Mouse (Mus musculus): Measurements from ENCODE around the gene Eif4a1. TPM values are rescaled to one million over a fixed set of nuclear protein-coding genes. Genes with fewer than 3 reads are reported as not detected.
A peak's percentile ranks its signal among the peaks of the same experiment; 100 is the strongest.

The Eif4a1 gene
- polyA plus RNA-seq, 1 experiment from 2014 or later: 587 TPM

DNA sequence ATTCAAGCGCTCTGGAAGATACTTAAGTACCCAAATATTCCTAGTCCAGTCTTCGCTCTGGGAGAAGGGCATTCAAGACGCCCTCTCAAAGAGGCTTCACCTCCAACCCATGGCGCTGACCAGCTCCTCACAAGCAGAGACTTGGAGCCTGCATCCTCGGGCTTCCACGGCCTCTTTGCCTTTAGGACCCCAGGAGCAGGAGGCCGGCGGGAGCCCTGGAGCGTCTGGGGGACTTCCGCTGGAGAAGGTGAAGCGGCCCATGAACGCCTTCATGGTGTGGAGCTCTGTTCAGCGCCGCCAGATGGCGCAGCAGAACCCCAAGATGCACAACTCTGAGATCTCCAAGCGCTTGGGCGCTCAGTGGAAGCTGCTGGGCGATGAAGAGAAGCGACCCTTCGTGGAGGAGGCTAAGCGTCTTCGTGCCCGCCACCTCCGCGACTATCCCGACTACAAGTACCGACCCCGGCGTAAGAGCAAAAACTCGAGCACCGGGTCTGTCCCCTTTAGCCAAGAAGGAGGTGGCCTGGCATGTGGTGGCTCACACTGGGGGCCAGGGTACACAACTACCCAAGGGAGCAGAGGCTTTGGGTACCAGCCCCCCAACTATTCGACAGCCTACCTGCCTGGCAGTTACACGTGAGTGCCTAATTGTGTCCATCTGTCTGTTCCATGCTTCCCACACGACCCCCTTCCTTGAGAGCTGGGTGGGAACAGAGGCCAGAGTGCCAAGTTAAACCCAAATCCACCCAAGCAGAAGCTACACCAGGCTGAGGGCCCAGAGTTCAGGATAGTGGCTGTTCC is 16.8 kb downstream of the Eif4a1 start, which contains the start of gene Sox15:
Gene Sox15, plus strand, starts transcription at position 51 of the 801 bp plus-strand sequence.
- no peaks in the 10 kb centered on the region for H3K27me3 ChIP-seq (ENCODE audit: insufficient read depth, low read length)
- no peaks in the 10 kb centered on the region for H3K9me3 ChIP-seq (ENCODE audit: low read length)
- peak within 1 kb of the TSS; percentile 32; the same call in 1 of the 2 replicates for H3K4me2 ChIP-seq (replicated peaks; ENCODE audit: low read depth, low read length)
- peak within 1 kb of the TSS; percentile 57; the same call in 1 of the 2 replicates for H3K27ac ChIP-seq (ENCODE audit: low read length)
- H3K36me3 ChIP-seq (ENCODE audit: insufficient read depth, low read length): peaks cover 62% of the 10 kb centered on the region
- WGBS: 18% methylated on average over 34 of the region's 34 CpGs
- H3K9ac ChIP-seq (replicated peaks; ENCODE audit: low read length): peak within 1 kb of the TSS; percentile 50
- peak; percentile 87 for ATAC-seq (ENCODE audit: low FRiP score, low TSS enrichment)
- peaks cover 18% of the 10 kb centered on the region for H3K4me1 ChIP-seq (ENCODE audit: insufficient read depth, low read length)
- H3K4me3 ChIP-seq (ENCODE audit: low read length): peak within 1 kb of the TSS; percentile 18; the same call in 1 of the 2 replicates

DNA sequence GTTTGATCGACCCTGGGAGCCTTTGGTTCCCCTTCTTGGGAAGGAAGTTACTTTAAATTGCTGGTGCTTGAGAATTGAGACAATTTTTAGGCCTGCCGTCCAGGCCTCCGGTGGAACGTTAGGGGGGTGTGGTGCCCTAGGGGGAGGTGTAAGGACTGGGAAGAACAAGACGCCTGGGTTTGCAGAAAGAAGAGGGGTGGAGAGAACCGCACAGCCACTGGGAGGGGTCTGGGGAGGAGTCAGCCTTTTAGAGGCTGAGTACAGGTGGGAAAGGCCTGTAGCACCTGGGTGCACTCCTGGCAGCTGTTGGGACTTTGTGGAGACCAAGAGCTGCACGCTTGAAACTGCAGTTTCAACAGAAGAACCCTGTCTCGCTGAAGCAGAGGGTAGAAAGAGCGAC is 17.5 kb downstream of the Eif4a1 start:
- no peak for ATAC-seq (ENCODE audit: low FRiP score, low TSS enrichment)
- Histone ChIP-seq H3K4me3 (ENCODE audit: low read length) (no peak overlapping the region), H3K9ac (replicated peaks; ENCODE audit: low read length) (no peak overlapping the region), H3K4me2 (replicated peaks; ENCODE audit: low read depth, low read length) (no peak overlapping the region), H3K9me3 (ENCODE audit: low read length) (no peaks in the 10 kb centered on the region), H3K36me3 (ENCODE audit: insufficient read depth, low read length) (peaks cover 69% of the 10 kb centered on the region), H3K27me3 (ENCODE audit: insufficient read depth, low read length) (no peaks in the 10 kb centered on the region), H3K4me1 (ENCODE audit: insufficient read depth, low read length) (peaks cover 18% of the 10 kb centered on the region), H3K27ac (ENCODE audit: low read length) (peak overlapping the region; percentile 57; the same call in 1 of the 2 replicates)
- WGBS: 32% methylated on average over 9 of the region's 9 CpGs

DNA sequence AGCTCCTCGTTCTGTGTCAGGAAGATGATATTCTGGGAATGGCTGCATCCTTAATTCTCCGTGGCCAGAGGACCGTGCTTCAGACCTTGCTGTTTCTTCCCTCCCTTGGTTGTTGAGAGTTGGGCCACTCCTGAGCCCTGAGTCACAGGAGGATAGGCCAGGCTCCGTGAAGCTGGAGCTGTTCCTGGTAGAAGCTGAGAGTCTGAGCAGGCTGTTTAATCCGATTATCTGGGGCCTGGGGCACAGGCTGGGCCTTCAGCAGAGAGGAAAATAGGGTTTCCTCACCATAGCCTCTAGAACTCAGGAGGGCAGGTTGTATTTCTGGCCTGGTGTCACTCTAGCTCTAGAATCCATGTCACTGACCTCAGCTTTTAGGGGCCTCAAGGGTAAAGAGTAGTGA is 18.8 kb downstream of the Eif4a1 start:
- 67% methylated on average over 5 of the region's 5 CpGs for WGBS
- Histone ChIP-seq H3K27ac (ENCODE audit: low read length) (0 out of 2 replicates have a peak overlapping the region, but pooled peaks have one; percentile 14), H3K4me2 (replicated peaks; ENCODE audit: low read depth, low read length) (no peak overlapping the region), H3K4me1 (ENCODE audit: insufficient read depth, low read length) (peaks cover 18% of the 10 kb centered on the region), H3K27me3 (ENCODE audit: insufficient read depth, low read length) (no peaks in the 10 kb centered on the region), H3K9me3 (ENCODE audit: low read length) (no peaks in the 10 kb centered on the region), H3K4me3 (ENCODE audit: low read length) (no peak overlapping the region), H3K36me3 (ENCODE audit: insufficient read depth, low read length) (peaks cover 71% of the 10 kb centered on the region), H3K9ac (replicated peaks; ENCODE audit: low read length) (no peak overlapping the region)
- no peak for ATAC-seq (ENCODE audit: low FRiP score, low TSS enrichment)

DNA sequence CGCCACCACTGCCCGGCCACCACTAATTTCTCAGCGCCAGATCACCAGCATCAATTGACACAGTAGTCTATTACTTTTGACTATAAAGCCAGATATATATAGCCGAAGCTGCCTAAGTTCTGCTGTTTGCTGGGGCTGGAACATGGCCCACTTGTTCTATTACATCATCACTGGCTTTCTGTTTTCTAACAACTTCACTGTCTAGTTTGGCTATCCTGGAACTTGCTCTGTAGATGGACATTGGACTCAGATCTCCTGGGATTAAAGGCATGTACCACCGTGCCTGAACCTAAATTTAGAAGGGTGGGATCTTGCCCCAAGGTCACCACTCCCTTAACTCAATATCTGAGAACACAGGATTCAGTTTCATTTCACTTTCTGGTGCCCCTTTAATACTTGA is 26.4 kb downstream of the Eif4a1 start:
- H3K4me3 ChIP-seq (ENCODE audit: low read length): no peak overlapping the region
- WGBS: 90% methylated on average over 5 of the region's 5 CpGs
- H3K4me1 ChIP-seq (ENCODE audit: insufficient read depth, low read length): no peaks in the 10 kb centered on the region
- H3K27ac ChIP-seq (ENCODE audit: low read length): no peak overlapping the region
- H3K27me3 ChIP-seq (ENCODE audit: insufficient read depth, low read length): no peaks in the 10 kb centered on the region
- no peak overlapping the region for H3K4me2 ChIP-seq (replicated peaks; ENCODE audit: low read depth, low read length)
- peaks cover 76% of the 10 kb centered on the region for H3K36me3 ChIP-seq (ENCODE audit: insufficient read depth, low read length)
- no peak overlapping the region for H3K9ac ChIP-seq (replicated peaks; ENCODE audit: low read length)
- no peak for ATAC-seq (ENCODE audit: low FRiP score, low TSS enrichment)
- no peaks in the 10 kb centered on the region for H3K9me3 ChIP-seq (ENCODE audit: low read length)

DNA sequence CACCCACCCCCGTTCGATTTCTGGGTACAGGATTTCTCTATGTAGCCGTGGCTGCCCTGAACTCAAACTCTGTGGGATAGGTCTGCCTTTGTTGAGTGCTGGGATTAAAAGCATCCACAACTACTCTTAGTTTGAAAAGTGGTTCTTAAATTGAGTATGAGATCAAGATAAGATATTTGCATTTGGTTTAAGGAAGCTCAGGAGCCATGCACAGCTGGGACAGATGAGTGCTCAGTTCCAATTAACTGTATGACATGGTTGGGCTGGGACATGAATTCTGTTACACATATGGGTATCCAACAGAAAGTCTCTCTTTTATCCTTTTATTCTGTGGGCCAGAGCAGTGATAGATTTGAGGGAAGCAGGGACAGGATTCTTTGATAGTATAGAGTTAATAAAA is 36.8 kb downstream of the Eif4a1 start:
- no peak overlapping the region for H3K4me3 ChIP-seq (ENCODE audit: low read length)
- ATAC-seq (ENCODE audit: low FRiP score, low TSS enrichment): no peak
- H3K27ac ChIP-seq (ENCODE audit: low read length): no peak overlapping the region
- H3K9ac ChIP-seq (replicated peaks; ENCODE audit: low read length): no peak overlapping the region
- peaks cover 15% of the 10 kb centered on the region for H3K36me3 ChIP-seq (ENCODE audit: insufficient read depth, low read length)
- no peaks in the 10 kb centered on the region for H3K27me3 ChIP-seq (ENCODE audit: insufficient read depth, low read length)
- WGBS: 76% methylated on average over 3 of the region's 3 CpGs
- peaks cover 26% of the 10 kb centered on the region for H3K4me1 ChIP-seq (ENCODE audit: insufficient read depth, low read length)
- no peaks in the 10 kb centered on the region for H3K9me3 ChIP-seq (ENCODE audit: low read length)
- H3K4me2 ChIP-seq (replicated peaks; ENCODE audit: low read depth, low read length): no peak overlapping the region

DNA sequence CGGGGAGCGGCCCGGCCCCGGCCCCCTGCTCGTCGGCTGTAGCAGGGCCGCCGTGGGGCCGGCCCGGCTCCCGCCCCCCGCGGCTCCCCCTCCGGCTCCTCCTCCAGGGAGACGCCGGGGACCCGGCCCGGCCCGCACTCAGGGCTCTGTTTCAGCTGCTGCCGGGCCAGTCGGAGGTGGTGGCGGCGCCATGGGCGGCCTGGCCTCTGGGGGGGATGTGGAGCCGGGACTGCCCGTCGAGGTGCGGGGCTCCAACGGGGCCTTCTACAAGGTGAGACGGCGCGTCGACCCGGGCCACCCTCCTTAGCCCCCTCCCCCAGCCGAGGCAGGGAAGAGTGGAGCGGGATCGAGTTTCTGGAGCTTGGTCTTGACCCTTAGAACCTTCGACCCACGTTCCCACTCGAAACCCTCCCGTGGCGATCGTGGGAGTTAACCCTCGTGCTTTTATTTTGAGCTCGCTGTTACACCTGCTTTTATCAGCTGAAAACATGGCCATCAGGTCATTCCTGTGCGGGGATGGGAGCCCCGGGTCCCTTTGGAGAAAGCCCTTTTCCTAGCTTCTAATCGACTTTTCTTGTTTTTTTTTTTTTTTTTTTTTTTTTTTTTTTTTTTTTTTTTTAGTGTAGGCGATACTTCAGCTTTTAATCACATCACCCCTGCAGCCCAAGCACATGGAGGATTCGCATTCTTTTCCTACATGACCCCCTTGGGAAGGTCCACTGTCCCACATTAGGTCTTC is 38.9 kb downstream of the Eif4a1 start:
- peak; percentile 69 for ATAC-seq (ENCODE audit: low FRiP score, low TSS enrichment)
- H3K4me2 ChIP-seq (replicated peaks; ENCODE audit: low read depth, low read length): peak overlapping the region; percentile 84
- peaks cover 3% of the 10 kb centered on the region; the same call in 1 of the 2 replicates for H3K36me3 ChIP-seq (ENCODE audit: insufficient read depth, low read length)
- no peaks in the 10 kb centered on the region for H3K9me3 ChIP-seq (ENCODE audit: low read length)
- WGBS: under 1% methylated on average over 43 of the region's 50 CpGs
- H3K4me3 ChIP-seq (ENCODE audit: low read length): peak overlapping the region; percentile 96
- H3K4me1 ChIP-seq (ENCODE audit: insufficient read depth, low read length): peaks cover 26% of the 10 kb centered on the region
- H3K9ac ChIP-seq (replicated peaks; ENCODE audit: low read length): peak overlapping the region; percentile 99
- H3K27ac ChIP-seq (ENCODE audit: low read length): peak overlapping the region; percentile 96
- no peaks in the 10 kb centered on the region for H3K27me3 ChIP-seq (ENCODE audit: insufficient read depth, low read length)

DNA sequence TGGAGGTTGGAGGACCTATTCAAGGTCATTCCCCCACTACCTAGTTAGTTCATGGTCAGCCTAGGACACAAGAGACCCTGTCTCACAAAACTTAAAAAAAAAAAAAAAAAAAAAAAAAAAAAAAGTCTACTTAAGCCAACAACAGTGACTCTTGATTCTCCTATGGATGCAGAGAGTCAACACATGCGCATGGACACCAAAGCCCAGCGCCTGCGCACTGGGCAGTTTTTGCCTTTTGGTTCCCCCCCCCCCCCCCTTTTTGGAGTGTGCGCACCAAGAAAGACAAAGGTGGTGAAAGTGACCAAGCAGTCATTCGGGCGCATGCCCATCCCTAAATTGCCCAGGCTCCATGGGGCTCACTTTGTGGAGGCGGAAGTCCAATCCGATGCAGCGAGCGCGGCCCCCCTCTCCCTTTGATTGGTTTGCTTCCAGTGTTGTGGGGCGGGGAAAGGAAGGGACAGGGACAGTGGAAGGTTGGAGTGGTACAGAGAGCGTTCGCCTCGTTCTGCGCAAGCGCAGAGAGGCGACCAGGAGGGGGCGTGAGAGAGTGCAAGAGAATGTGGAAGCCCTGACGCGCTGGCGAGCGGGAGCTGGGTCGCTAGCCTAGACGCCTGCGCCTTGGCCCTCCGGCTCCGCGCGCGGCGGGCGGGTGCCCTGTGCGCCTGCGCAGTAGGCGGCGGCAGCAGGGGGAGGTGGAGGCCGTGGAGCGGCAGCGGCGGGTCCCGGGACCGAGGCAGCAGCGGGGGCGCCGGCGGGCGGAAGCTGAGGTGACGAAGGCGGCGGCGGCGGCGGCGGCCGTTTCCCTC is 39.7 kb downstream of the Eif4a1 start, which contains the start of gene Fxr2:
Gene Fxr2, plus strand, starts transcription at position 707 of the 806 bp plus-strand sequence.
- WGBS: 0% methylated on average over 56 of the region's 56 CpGs
- Histone ChIP-seq H3K36me3 (ENCODE audit: insufficient read depth, low read length) (no peaks in the 10 kb centered on the region), H3K4me2 (replicated peaks; ENCODE audit: low read depth, low read length) (peak within 1 kb of the TSS; percentile 84), H3K9ac (replicated peaks; ENCODE audit: low read length) (peak within 1 kb of the TSS; percentile 99), H3K9me3 (ENCODE audit: low read length) (no peaks in the 10 kb centered on the region), H3K4me1 (ENCODE audit: insufficient read depth, low read length) (peaks cover 26% of the 10 kb centered on the region), H3K4me3 (ENCODE audit: low read length) (peak within 1 kb of the TSS; percentile 96), H3K27me3 (ENCODE audit: insufficient read depth, low read length) (no peaks in the 10 kb centered on the region), H3K27ac (ENCODE audit: low read length) (peak within 1 kb of the TSS; percentile 96)
- ATAC-seq (ENCODE audit: low FRiP score, low TSS enrichment): peak; percentile 99

DNA sequence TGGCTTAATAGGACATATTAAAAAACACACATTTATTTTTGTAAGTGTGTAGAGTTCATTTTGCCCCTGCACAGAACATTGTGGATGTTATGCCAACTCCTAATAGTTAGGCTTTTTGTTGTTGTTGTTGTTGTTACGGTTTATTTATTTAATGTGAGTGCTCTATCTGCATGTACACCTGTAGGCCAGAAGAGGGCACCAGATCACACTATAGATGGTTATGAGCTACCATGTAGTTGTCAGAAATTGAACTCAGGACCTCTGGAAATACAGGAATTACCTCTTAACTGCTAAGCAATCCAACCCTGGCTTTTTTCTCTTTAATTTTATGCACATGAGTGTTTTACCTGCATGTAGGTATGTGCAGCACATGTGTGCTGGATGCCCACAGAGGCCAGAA is 42.4 kb downstream of the Eif4a1 start:
- H3K4me3 ChIP-seq (ENCODE audit: low read length): no peak overlapping the region
- no peak overlapping the region for H3K4me2 ChIP-seq (replicated peaks; ENCODE audit: low read depth, low read length)
- 59% methylated on average over 1 of the region's 1 CpGs for WGBS
- no peak for ATAC-seq (ENCODE audit: low FRiP score, low TSS enrichment)
- H3K36me3 ChIP-seq (ENCODE audit: insufficient read depth, low read length): no peaks in the 10 kb centered on the region
- no peak overlapping the region for H3K27ac ChIP-seq (ENCODE audit: low read length)
- H3K4me1 ChIP-seq (ENCODE audit: insufficient read depth, low read length): peaks cover 17% of the 10 kb centered on the region
- H3K9ac ChIP-seq (replicated peaks; ENCODE audit: low read length): no peak overlapping the region
- H3K9me3 ChIP-seq (ENCODE audit: low read length): no peaks in the 10 kb centered on the region
- no peaks in the 10 kb centered on the region for H3K27me3 ChIP-seq (ENCODE audit: insufficient read depth, low read length)

DNA sequence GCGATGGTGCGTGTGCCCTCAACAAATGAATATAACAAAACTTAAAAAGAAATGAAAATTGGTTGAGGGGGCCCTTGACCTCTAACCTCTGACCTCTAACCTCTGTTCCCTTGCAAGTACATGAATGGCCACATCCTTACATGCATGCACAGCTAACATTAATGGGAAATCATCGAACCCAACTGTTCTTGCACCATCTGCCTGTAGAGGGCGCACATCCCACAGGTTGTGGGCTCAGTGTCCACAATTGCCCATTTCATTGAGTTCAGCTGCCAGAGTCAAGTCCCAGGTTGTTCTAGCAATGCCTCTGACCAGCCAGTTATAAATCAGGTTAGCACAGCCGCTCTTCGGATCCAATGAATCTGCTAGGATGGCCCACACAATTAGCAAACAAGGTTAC is 43.9 kb downstream of the Eif4a1 start:
- H3K27me3 ChIP-seq (ENCODE audit: insufficient read depth, low read length): no peaks in the 10 kb centered on the region
- H3K27ac ChIP-seq (ENCODE audit: low read length): no peak overlapping the region
- no peak overlapping the region for H3K4me2 ChIP-seq (replicated peaks; ENCODE audit: low read depth, low read length)
- H3K9ac ChIP-seq (replicated peaks; ENCODE audit: low read length): no peak overlapping the region
- H3K9me3 ChIP-seq (ENCODE audit: low read length): no peaks in the 10 kb centered on the region
- H3K36me3 ChIP-seq (ENCODE audit: insufficient read depth, low read length): no peaks in the 10 kb centered on the region
- H3K4me1 ChIP-seq (ENCODE audit: insufficient read depth, low read length): peaks cover 5% of the 10 kb centered on the region; the same call in 1 of the 2 replicates
- 32% methylated on average over 6 of the region's 6 CpGs for WGBS
- ATAC-seq (ENCODE audit: low FRiP score, low TSS enrichment): no peak
- H3K4me3 ChIP-seq (ENCODE audit: low read length): no peak overlapping the region

All from kidney, embryonic 16.5 days (tissue).